Mouse (Mus musculus) naive thymus-derived CD4-positive, alpha-beta T cell, adult 5 months (primary cell): ENCODE measurements around the gene Wfdc10. TPM values are rescaled to one million over a fixed set of nuclear protein-coding genes. Genes with fewer than 3 reads are reported as not detected.

Experiments
- polyA plus RNA-seq: library from polyadenylated mRNA; unstranded; fragments of 100-300 nt; shearing (Covaris generic); gene quantifications from one replicate; pipeline ENCODE4 v1.2.1, GENCODE M21; 2017

Wfdc10 gene
- polyA plus RNA-seq, result not detected

GRCm38 (mm10) chr2:164655858-164656257 lies at the start of gene Wfdc10:
Wfdc10 (plus strand) TSS chr2:164656046.

DNA sequence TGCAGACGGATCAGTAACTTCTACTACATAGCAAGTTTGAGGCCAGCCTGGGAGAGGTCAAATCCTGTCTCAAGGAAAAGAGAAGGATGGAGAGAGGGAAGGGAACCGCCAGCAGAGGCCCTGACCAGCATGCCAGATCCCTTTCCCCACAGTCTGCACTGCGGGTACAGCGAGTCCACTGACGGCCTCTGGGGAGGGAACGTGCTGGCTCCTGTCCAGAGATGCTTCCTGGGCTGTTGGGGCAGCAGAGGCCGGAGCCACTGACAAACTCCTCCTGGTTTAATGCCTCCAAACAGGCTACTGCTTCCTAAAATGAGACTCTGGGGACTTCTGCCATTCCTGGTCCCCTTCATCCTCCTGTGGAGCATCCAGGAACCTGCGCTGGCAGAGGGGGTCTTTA lies 42.4 kb upstream of the Wfdc10 start, which contains the start of the genes Wfdc6b and Wfdc8:
Gene Wfdc6b, plus strand, starts transcription at position 52 of the 400 bp plus-strand sequence.
Gene Wfdc8, minus strand, starts transcription at position 156 of the 400 bp plus-strand sequence.

GRCm38 (mm10) chr2:164638696-164639095 lies 17.1 kb upstream of the Wfdc10 start, which contains the start of gene Wfdc16:
Wfdc16 (minus strand) TSS chr2:164638796.

DNA sequence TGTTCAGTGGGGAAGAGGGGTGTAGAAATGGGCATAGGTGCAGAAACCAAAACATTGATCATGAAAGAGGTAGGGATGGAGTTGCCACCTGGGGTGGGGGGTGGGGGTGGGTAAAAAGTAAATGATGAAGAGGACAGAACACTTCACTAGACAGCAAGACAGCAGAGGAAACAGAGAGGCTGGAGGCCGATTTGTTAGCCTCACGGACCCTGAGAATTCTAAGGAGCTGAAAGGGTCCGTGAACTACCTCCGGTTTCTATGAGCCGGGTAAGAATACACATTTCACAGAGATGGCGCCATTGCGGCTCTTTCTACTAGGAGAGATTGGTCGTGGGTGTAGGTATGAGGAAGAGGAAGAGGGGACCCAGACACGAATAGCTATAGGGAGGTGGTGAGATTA lies 637 bp downstream of the Wfdc10 start, which contains the start of gene Wfdc9:
Gene Wfdc9, minus strand, starts transcription at position 101 of the 400 bp plus-strand sequence.

GRCm38 (mm10) chr2:164673987-164674386 lies 18.1 kb downstream of the Wfdc10 start, which contains the start of gene Wfdc11:
Wfdc11 (minus strand) TSS chr2:164674087.

GRCm38 (mm10) chr2:164684807-164685206 lies 29.0 kb downstream of the Wfdc10 start, which contains the start of gene Wfdc13:
Wfdc13 (plus strand) TSS chr2:164685107.

DNA sequence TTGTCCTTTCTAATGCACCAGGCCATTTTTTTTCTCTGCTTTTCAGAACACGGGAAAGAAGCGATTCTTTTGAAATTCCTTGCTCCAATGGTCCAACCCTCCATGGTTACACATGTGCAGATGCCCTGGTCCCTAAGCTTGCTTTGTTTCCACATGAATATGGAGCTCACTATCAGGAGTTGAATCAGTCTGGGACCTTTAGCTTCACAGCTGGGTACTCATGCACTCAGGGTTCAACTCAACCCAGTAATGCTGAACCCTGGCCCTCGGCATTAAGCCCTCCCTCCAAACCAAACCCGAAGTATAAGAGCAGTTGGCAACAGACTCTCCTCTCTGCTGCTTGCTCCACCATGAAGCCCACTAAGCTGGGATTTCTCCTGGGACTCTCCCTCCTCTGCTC lies 42.4 kb downstream of the Wfdc10 start, which contains the start of gene Spint4:
Gene Spint4, plus strand, starts transcription at position 301 of the 400 bp plus-strand sequence.

Other genes starting within 250 kb of the Wfdc10 start
- gene Sdc4, start 212.2 kb upstream of the Wfdc10 start, polyA plus RNA-seq, result 0.32 TPM
- 101 TPM for gene Sys1, start 199.1 kb upstream of the Wfdc10 start, polyA plus RNA-seq
- gene Gm20458, start 195.1 kb upstream of the Wfdc10 start, polyA plus RNA-seq, result 5.4 TPM
- not detected for gene Trp53tg5, start 182.3 kb upstream of the Wfdc10 start, polyA plus RNA-seq
- 0.53 TPM for gene Dbndd2, start 169.9 kb upstream of the Wfdc10 start, polyA plus RNA-seq
- gene Pigt, start 158.5 kb upstream of the Wfdc10 start, polyA plus RNA-seq, result 16.2 TPM
- not detected for gene Wfdc2, start 93.6 kb upstream of the Wfdc10 start, polyA plus RNA-seq
- gene Spint3, start 82.6 kb upstream of the Wfdc10 start, polyA plus RNA-seq, result not detected
- gene Wfdc6a, start 70.6 kb upstream of the Wfdc10 start, polyA plus RNA-seq, result not detected
- not detected for gene Eppin, start 62.5 kb upstream of the Wfdc10 start, polyA plus RNA-seq
- gene Wfdc6b, start 42.5 kb upstream of the Wfdc10 start, polyA plus RNA-seq, result not detected
- not detected for gene Wfdc8, start 42.4 kb upstream of the Wfdc10 start, polyA plus RNA-seq
- not detected for gene Wfdc16, start 17.2 kb upstream of the Wfdc10 start, polyA plus RNA-seq
- not detected for gene Wfdc9, start 537 bp downstream of the Wfdc10 start, polyA plus RNA-seq
- not detected for gene Wfdc11, start 18.0 kb downstream of the Wfdc10 start, polyA plus RNA-seq
- not detected for gene Wfdc13, start 29.1 kb downstream of the Wfdc10 start, polyA plus RNA-seq
- gene Spint4, start 42.5 kb downstream of the Wfdc10 start, polyA plus RNA-seq, result not detected
- not detected for gene Spint5, start 59.3 kb downstream of the Wfdc10 start, polyA plus RNA-seq
- not detected for gene Wfdc3, start 89.9 kb downstream of the Wfdc10 start, polyA plus RNA-seq
- 68.5 TPM for gene Dnttip1, start 89.9 kb downstream of the Wfdc10 start, polyA plus RNA-seq
- 0.45 TPM for gene Ube2c, start 113.9 kb downstream of the Wfdc10 start, polyA plus RNA-seq
- gene Tnnc2, start 123.9 kb downstream of the Wfdc10 start, polyA plus RNA-seq, result not detected
- gene Snx21, start 129.8 kb downstream of the Wfdc10 start, polyA plus RNA-seq, result 5.0 TPM
- gene Acot8, start 148.8 kb downstream of the Wfdc10 start, polyA plus RNA-seq, result 24.1 TPM
- gene Zswim3, start 149.1 kb downstream of the Wfdc10 start, polyA plus RNA-seq, result 2.2 TPM
- gene Zswim1, start 166.6 kb downstream of the Wfdc10 start, polyA plus RNA-seq, result 21.6 TPM
- gene Spata25, start 172.5 kb downstream of the Wfdc10 start, polyA plus RNA-seq, result not detected
- gene Ctsa, start 176.8 kb downstream of the Wfdc10 start, polyA plus RNA-seq, result 109 TPM
- gene Neurl2, start 177.4 kb downstream of the Wfdc10 start, polyA plus RNA-seq, result 1.9 TPM
- 0.31 TPM for gene Pltp, start 201.7 kb downstream of the Wfdc10 start, polyA plus RNA-seq
- gene Pcif1, start 223.3 kb downstream of the Wfdc10 start, polyA plus RNA-seq, result 160 TPM